Mouse (Mus musculus): ENCODE results near the gene Plekhm2. TPM values are rescaled to one million over a fixed set of nuclear protein-coding genes. Genes with fewer than 3 reads are reported as not detected.

Gene Plekhm2
- total RNA-seq (2021), result 10 to 100 TPM; 24.3 to 32.7 TPM
- long read RNA-seq, experiment 1, full-length matches to known transcripts, result 2 of 13 reads
- long read RNA-seq, experiment 1, partial matches to known transcripts, result 8 of 13 reads
- long read RNA-seq, experiment 1, other reads (novel, unspliced or antisense), result 3 of 13 reads
- long read RNA-seq, experiment 2, full-length matches to known transcripts, result 9 of 23 reads
- long read RNA-seq, experiment 2, partial matches to known transcripts, result 12 of 23 reads
- long read RNA-seq, experiment 2, other reads (novel, unspliced or antisense), result 2 of 23 reads

DNA sequence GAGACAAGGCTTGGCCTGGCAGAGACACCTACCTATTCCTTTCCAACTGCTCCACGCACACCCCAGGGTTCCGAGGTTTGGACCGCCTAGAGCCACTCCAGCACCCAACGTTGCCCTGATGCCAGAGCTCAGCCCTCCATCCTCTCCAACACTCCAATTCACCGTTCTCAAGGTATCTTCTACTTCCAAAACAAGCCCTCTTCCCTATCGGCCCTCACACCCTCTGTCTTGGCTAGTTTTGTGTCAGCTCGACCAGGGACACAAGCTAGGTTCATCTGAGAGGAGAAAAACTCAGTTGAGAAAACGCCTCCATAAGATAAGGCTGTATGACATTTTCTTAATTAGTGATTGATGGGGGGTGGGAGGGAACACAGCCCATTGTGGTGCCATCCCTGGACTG, at the start of gene Plekhm2:
Plekhm2 (minus strand) TSS at position 101 of the 400 bp plus-strand sequence.
- no peak for DNase-seq

DNA sequence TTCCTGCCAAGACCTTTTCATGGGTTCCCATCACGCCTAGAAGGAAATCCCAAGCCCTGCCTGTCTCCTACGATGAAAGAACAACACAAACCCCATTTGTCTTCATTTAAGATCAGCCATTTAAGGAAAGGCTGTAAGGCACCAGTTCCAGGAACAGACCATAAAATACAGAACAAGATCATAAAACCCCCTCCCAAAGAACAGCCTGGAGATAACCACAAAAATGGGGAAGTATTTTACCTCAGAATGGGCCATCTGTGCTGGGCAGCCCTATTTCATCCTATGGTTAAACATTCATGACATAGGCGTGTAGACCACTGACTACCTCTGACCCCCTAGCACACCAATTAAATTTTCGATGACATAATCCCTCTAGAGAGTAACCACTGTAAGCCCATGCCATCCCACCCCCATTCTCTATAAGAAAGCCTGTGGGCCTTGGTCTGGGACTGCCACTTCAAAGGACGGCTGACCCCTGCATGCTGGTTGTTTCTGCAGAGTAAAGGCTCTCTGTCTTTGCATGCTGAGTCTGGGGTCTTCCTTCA, 49.0 kb upstream of the Plekhm2 start:
- DNase-seq, result no peak

DNA sequence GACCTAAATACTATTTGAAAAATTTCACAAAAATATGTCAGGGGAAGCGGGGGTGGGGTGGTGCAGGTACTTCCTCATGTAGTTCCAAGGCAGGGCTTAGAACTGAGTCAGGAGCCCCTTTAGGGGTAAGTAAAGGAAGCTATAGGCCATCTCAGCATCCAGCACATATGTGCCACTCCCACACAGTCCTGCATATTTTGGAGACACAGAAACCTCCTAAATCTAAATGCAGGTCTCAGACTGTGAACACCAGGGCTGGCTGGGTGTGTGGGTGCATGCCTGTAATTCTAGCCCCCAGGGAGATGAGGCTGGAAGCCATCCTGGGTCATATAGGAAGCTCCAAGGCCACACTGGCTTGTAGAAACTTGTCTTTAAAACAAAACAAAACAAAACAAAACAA, 46.6 kb upstream of the Plekhm2 start:
- no peak for DNase-seq

DNA sequence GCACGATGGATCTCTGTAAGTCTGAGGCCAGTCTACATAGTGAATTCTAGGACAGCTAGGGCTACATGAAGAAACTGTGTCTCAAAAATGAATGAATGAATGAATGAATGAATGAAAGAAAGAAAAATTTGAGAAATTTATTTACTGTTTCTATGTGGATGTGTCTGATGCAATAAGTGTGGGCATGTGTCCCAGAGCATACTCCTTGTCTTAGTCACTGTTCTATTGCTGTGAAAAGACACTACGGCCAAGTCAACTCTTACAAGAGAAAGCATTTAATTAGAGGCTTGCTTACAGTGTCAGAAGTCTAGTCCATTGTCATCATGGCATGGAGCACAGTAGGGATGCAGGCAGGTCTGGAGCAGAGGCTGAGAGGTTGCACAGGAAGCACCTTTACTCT, 44.3 kb upstream of the Plekhm2 start:
- DNase-seq, result no peak

DNA sequence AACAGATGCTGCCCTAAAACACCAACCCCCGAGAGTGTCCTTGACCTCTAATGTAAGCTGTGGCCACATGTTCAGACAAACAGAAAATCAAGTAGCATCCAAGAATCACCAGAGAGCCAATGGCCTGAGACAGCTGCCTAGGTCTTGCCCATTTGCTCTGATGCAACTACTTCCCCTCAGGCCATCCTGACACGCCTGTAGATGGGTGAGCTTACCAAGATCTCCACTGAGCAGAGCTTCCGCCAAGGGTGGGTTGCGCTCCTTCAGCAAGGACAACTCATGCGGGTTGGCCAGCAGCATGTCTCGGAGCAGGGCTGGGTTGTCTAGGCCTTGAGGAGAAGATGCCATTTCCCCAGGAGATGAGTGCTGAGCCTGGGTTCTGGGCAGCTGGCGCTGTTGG, 43.3 kb upstream of the Plekhm2 start:
- DNase-seq, result no peak

DNA sequence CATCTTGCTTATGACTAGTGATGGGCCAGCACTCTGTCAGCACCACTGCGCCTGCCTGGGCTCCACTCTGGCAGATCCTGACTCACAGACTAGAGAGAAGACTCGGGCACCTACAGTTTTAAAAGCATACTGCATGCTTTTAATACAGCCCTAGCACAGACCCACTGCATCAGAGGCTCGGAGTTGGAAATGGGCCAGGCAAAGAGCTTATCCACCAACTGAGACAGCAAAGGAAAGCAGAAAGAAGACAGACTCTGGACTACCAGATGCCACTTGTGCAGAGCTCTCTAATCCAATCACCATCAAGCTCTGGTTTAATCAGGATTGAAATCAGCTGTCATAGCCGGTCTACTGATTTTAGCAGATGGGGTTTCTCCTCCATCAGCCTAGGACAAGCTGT, 40.6 kb upstream of the Plekhm2 start:
- no peak for DNase-seq

DNA sequence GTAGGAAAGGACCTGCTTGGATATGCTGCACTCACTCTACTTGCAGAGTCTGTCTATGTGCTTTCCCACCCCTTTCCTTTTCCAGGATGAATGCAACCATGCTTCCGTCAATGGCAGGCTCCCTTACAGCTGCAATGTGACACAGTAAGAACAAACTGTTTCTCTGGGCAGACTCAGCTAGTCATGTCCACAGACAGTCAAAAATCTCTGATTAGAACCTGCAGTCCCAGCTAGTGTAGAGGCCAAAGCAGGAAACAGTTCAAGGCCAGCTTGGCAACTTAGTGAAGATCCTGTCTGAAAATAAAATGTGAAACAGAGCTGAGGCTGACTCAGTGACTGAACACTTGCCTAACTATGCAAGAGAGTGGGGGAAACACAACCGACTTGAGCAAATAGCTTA, 39.9 kb upstream of the Plekhm2 start:
- DNase-seq, result peak; percentile 48

DNA sequence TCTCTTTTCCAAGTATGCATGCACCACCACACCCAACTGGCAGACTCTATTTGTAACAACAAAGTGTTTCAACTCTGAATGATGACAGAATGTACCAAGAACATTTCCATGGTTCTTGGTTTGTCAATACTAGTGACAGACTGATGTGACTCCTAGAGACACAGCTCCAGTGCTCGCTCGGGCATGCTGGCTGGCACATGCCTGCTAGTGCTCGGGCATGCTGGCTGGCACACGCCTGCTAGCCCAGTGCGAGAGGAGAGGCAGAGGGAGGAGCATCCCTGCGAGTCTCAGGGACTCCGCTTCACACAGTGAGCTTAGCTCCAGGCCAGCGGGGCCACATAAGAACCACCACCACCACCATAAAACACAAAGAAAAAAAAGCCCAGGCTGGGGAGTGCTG, 30.0 kb upstream of the Plekhm2 start:
- DNase-seq, result no peak

DNA sequence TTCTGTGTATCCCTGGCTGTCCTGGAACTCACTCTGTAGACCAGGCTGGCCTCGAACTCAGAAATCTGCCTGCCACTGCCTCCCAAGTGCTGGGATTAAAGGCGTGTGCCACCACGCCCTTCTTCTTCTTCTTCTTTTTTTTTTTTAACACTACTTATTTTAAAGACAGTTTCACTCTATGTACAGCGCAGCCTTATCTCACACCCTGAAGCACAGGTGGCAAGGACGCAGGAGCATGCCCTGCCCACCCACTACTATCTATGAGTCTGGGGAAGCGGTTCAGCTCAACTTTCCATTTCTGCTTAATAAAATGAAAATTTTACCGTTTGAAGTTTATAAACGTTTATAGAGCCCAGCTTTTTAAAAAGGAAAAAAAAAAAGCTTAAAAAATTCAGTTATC, 23.8 kb upstream of the Plekhm2 start:
- DNase-seq, result no peak

DNA sequence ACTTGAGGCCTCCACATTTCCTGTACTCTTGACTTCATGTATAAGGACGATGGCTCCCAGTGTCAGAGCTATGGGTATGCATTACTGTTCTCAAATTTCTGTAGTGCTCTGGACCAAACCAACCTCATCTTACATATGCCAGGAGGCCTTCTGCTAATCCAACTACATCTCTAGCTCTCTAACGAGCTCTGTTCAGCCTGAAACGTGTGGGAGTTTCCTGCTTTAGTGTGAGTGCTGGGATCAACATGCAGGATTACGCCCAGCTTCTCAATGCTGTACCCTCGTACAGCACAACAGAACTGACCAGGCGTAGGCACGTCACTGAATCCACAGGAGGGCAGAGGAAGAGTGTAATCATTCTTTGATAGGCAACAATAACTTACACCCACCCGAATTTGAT, 21.8 kb upstream of the Plekhm2 start:
- no peak for DNase-seq

DNA sequence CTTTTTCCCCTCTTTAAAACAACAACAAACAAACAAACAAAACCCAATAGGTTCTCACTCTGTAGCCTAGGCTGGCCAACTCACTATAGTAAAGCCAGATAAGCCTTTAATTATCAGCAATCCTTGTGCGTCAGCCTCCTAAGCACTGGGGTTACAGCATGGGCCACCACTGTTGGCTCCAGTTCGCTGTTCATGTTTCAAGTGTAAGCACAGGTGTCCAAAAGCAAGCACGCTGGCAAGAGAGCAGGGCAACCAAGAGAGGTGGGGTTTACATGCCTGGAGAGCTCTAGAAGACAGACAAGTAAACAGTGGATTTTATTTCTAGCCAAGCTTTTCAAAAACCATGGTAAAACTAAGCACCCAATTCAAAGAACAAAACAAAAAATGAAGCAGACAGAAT, 21.4 kb upstream of the Plekhm2 start:
- DNase-seq, result no peak

DNA sequence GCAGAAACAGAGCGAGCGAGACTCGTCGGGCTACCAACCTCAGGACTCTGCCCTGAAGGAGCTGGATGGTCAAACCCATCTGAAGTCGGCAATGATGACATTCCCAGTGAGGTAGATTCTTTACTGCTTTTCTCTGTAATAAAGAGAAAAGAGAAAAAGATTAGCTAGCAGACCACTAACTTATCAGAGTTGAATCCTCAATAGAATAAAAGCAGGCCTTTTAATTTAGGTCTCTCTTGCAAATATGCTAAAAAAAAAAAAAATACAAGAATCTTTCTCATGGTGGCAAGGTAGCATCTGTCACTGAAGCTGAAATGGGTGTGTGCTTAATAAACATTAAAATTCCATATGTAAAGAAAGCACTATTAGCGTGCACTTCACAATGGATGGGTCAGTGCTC, 20.8 kb upstream of the Plekhm2 start, which contains the start of gene Rsc1a1:
Rsc1a1 (minus strand) TSS at position 101 of the 400 bp plus-strand sequence.
- DNase-seq, result no peak

DNA sequence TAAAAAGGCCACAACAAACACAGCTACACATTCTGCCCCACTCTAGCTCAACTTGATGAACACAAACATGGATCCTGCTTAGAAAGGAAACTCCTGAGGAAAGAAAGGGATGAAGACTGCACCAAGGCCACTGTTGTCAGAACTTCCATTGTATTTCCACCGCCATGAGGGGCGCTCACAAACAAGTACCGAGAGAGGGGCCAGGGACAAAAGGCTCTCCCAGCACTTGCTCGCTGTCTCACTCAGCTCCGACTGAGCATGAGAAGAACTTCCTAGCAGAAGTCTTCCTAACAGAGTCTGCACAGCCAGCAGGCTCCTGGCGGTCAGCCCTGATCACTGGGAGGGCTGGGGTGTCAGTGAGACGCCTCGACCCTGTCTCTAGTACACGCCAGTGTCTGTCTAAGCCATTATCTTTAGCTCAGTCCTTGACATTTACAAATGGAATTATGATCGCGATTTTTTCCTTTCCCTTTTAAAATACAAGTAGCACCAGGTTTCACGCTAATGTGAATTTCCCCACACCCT, 18.1 kb upstream of the Plekhm2 start:
- DNase-seq, result no peak

DNA sequence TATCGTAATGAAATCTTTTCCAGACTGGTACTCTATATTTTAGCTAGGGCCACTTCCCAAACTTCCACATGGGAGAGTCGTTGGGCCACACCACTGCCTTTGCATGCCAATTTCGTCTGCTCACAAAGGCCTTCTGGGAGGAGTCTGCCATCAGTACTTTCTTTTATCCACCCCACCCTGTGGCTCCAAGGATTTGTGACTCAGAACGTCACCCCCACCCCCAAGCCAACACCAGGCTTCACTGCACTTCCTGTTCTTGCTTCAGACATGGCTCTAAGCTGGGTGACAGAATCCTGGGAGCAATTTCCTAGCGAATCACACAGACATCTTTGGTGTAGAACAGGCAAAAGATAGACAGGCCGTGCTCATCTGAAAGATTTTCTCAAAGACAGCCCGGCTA, 17.1 kb upstream of the Plekhm2 start:
- DNase-seq, result peak; percentile 37

DNA sequence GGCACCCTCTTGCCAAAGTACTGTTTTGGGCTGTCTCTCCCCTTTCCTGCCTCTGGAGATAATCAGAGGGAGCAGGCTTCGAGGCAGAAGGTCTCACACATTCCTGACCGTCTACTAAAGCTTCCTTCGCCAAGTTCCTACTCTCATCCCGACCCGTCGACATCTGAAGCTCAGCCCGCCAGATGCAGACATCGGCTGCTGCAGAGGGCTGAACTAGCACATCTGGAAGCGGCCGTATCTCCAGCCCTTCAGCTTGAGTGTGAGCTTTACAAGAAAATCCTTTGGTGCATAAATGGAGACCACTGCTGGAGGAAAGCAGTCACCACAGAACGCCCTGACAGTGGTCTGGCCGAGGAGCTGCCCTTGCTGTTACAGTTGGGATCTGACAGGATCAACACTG, 16.2 kb upstream of the Plekhm2 start:
- no peak for DNase-seq

DNA sequence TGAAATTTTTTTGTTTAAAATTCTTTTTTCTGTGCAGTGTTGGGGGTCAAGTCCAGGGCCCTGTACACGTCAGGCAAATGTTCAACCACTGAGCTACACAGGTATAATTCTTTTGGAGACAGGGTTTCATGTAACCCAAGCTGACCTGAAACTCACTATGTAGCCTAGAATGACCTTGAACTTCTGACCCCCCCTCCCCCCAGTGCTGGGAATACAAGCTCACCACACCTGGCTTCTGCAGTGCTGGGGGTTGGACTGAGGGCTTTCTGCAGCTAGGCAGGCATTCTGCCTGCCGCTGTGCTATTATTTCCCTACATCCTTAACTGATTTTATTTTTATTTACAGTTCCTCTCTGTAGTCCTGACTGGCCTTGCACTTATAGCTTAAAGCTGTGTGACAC, 14.3 kb upstream of the Plekhm2 start:
- no peak for DNase-seq

DNA sequence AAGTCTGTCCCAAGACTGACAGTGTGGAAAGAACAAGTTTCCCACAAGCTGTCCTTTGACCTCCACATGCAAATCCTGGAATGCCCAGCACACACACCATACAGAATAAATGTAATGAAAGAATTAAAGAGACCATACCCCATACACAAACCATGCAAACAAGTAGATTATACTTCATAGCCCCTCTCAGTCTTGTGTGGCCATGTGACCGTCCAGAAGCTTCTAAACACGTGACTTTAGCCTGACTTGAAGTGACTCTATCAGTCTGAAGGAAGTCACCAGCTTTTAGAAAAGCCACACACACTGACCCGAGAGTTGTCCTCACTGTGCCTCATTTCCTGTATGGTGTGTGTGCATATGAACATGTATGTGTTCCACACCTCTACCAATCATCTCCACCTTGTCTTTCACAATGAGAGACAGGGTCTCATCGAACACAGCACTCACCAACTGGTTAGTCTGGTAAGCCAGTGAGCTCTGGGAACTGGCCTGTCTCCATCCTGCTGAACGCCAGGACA, 11.8 kb upstream of the Plekhm2 start:
- DNase-seq, result no peak

DNA sequence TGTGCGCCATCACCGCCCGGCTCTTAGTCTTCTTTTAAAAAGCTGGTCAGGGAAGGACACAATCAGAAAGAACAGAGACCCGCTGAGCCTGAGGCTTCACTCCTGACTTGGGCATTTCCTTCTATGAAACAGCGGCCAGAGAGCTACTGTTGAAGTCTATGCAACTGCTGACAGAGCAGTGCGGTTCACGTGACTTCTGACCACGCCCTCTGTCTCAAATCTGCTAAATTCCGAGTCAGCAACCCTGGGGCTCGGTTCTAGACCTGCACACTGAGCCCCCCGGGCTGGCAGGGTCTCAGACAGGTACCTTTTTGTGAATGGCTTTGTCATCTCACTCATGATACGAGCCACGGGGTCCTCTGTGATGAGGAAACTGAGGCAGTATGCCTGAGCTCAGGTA, 7.6 kb upstream of the Plekhm2 start:
- no peak for DNase-seq

DNA sequence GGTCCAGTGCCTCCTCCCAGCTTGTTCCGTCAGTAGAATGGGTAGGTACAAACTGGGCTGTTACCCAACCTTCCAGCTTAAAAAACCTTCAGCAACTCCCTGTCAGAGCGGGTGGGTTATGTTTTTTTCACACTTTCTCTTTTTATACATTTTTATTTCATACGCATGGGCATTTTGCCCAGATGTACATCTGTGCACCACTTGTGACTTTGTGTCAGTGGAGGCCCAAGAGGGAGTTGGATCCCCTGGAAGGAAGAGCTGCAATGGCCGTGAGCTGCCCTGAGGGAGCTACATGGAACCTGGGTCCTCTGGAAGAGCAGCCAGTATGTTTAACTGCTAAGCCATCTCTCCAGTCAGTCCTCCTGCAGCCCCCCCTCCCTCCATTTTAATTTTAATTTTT, 6.7 kb upstream of the Plekhm2 start:
- no peak for DNase-seq

DNA sequence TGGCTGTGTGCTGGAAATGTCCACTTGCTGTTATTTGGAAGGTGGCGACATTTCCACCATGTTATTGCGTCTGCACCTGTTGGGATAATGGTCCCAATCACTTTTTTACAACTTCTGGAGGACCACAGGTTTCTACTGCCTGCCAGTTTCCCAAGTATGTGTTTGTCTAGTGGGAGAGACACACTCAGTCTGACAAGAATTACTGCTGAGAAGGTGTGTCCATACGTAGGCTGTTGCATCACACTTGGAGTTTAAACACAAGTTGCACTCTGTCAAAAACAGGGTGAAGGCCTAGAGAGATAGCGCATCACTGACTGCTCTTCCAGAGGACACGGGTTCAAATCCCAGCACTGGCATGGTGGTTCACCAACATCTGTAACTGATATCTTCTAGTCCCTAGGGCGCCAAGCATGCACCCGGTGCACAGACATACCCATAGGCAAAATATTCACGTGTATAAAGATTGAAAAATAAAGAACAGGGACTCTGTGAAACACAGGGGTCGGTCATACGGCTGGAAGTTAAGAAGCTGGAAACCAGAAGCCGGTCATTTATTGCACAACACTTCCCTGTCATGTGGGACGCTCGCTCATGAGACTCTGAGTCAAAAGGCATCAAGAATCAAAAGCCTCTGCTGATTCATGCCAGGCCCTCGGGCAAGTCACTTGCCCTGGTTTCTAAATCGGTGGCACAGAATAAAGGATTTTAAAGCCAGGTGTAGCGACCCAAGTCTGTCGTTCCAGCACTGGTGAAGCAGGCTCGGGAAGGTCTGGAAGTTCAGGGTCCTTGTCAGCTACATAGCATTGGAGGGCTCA, 5.4 kb upstream of the Plekhm2 start:
- DNase-seq, result no peak

DNA sequence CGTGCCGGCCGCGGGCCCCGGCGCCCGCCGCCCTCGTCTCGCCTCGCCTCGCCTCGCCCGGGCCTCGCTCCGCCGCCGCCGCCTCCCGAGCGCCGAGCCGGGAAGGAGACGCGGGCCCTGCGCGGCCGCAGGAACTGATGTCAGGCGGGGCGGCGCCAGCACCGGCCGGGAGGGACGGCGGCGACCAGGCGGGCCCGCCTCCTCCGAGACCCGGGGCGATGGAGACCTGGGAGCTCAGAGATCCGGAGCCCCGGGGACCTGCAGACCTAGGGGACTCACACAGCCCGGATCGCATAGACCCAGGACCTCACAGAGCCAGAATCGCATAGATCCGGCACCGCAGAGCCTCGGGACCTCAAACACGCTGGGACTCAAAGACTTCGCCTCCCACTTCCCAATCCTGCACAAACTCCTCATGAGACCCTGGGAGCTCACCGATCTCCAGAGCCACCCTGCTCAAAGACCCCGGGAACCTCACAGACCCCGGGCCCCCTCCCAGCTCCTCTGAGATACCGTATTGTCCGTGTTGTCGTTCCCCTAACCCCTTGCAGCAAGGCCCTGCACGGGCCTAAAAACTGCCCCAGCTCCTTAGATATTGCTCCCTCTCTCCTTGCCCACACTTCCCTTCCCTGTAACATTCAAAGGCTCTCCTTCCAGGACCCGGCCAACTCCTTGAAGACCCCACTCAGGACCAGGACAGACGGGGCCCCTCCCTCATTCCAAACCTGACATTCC, 521 bp downstream of the Plekhm2 start:
- peak; percentile 73 for DNase-seq
